Mouse (Mus musculus) left cerebral cortex, postnatal 14 days (tissue): Measurements from ENCODE around the gene Wdhd1. TPM values are rescaled to one million over a fixed set of nuclear protein-coding genes. Genes with fewer than 3 reads are reported as not detected.

Experiments used
- DNase-seq, 2 experiments: peaks; one replicate each; pipeline ENCODE4 v3.0.0; 2021 to 2022; ENCODE audit warnings: low spot score in 2 of 2, mixed read lengths in 1 of 2
- intact Hi-C: fragments of 180-260 bp; cut with DNase I; formaldehyde crosslinking; loops from one replicate; pipeline ENCODE4 v1.15.1; 2025
- total RNA-seq, 2 experiments: library from RNA; stranded (reverse); gene quantifications; 2 replicates each; pipeline ENCODE4 v1.2.3; 2021

Wdhd1 gene
- total RNA-seq, 2 experiments from 2014 or later, result 4.9 to 7.4 TPM

DNA sequence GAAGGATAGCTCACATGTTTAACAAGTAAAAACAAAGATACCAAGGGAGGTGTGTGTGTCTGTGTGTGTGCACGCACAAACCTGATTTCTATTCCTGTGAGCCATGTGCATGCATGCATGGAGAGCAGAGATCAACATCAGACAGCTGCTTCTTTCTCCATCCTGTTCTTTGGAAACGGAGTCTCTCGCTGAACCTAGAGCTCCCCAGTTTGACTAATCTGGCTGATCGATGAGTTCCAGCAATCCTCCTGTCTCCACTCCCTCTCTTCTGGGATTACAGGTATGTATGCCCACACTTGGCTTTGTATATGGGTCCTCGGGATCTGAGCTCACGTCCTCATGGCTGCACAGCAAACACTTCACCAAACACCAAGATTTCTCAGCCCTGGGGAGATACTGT is 83.2 kb downstream of the Wdhd1 start:
- DNase-seq, result no peak
- intact Hi-C loops, result no loop called here

DNA sequence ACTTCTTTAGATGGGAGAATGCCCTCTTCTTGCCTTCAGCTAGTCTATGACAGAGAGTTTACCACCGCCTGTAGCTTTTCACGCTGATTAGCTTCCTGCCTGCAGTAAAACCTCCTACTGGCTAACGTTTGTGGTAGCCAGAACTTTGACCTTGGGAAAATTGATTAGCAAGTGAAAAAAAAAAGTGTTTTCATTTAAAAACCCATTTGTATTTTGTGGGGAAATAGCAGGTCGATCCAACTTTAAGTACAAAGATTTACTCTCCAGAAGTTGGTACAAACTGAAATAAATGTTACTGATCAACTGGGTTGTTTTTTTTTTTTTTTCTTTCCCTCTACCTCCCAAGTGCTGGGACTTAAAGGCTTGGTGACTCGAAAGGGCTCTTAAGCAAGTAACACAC is 84.8 kb downstream of the Wdhd1 start:
- DNase-seq, result no peak
- intact Hi-C loops, result no loop called here

Other genes with a start within 250 kb of the Wdhd1 start
- gene Gch1, start 87.4 kb downstream of the Wdhd1 start, total RNA-seq, result 1 to 10 TPM; 1.3 to 1.4 TPM
- gene Socs4, start 74 bp upstream of the Wdhd1 start, total RNA-seq, result 10 to 100 TPM; 10.1 to 10.5 TPM
- 10 to 100 TPM; 62.3 to 72.8 TPM for gene Mapk1ip1l, start 21.4 kb upstream of the Wdhd1 start, total RNA-seq
- under 1 TPM; 0.34 to 0.75 TPM for gene Lgals3, start 90.9 kb upstream of the Wdhd1 start, total RNA-seq
- gene Dlgap5, start 141.6 kb upstream of the Wdhd1 start, total RNA-seq, result 1 to 10 TPM in 1 of 2 experiments, under 1 TPM in 1; 0.85 to 1.2 TPM
- 10 to 100 TPM; 88.7 to 90.9 TPM for gene Fbxo34, start 173.6 kb upstream of the Wdhd1 start, total RNA-seq